Mouse (Mus musculus) megakaryocyte, embryonic 14.5 days (primary cell): Measurements from ENCODE around the gene Bnipl. TPM values are rescaled to one million over a fixed set of nuclear protein-coding genes. Genes with fewer than 3 reads are reported as not detected.
A peak's percentile ranks its signal among the peaks of the same experiment; 100 is the strongest.

Source experiments
- H3K27me3 ChIP-seq: replicated peaks from 2 replicates; pipeline ENCODE3; 2012; ENCODE audit warnings: inconsistent platforms
- H3K36me3 ChIP-seq: replicated peaks from 2 replicates; pipeline ENCODE3; 2012; ENCODE audit warnings: low read length, inconsistent platforms, mixed read lengths
- H3K4me1 ChIP-seq: 2 replicates; pipeline ENCODE4 v1.6.1; 2012; ENCODE audit warnings: inconsistent platforms
- H3K4me3 ChIP-seq: replicated peaks from 2 replicates; pipeline ENCODE3; 2012; ENCODE audit warnings: moderate library complexity, mild to moderate bottlenecking, inconsistent platforms
- H3K9me3 ChIP-seq: 2 replicates; pipeline ENCODE4 v1.6.1; 2012; ENCODE audit warnings: inconsistent platforms
- FLI1 ChIP-seq: IDR thresholded peaks from 2 replicates; pipeline ENCODE4 v1.6.1; 2012; ENCODE audit warnings: low read length, inconsistent platforms, mixed read lengths
- GATA1 ChIP-seq: IDR thresholded peaks from 3 replicates; pipeline ENCODE4 v1.6.1; 2012; ENCODE audit warnings: mixed read lengths, low read length, inconsistent platforms, borderline replicate concordance
- polyA plus RNA-seq: library from polyadenylated mRNA; stranded (reverse); fragments of >175 nt; gene quantifications from 2 replicates; pipeline ENCODE4 v1.2.3, GENCODE M21; 2012; ENCODE audit warnings: low replicate concordance; ENCODE audit not compliant: insufficient read depth

Bnipl gene
- polyA plus RNA-seq, 1 experiment: 0.30 TPM

DNA sequence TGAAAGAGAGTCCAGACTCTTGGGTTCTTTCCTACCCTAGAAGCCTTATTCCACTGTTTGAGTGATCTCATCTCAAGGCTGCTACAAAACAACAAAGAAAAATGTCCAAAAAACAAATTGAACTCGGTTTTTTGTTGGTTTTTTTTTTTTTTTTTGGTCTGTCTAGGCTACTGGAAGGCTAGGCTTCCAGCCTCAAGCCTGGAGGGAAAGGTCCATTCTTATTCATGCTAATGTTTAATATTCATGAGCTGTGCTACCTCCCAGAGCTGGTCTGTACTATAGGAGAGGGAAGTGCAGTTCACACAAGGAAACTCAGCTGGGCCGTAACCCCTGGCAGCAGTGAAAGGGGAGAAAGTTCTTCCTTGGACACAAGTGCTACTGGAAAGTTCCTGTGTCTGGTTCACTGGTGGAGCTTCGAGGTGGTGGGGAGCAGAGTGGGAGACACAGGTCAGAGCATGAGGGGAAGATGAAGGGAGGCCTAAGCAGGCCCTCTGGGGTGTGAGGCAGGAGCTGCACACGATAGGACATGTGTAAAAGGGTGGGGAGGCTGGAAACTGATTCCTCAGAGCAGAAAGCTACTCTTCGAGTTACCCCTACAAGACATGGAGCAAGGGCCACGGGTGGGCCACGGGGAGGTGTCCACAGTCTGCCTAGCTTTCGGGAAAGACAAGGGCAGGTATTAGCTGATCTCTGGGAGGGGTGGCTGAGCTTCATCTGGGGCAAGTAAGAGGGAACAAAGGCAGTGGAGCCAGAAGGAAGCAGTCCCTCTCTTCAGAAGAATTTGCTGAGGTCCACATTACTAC lies 20.3 kb downstream of the Bnipl start:
- no peak for TF ChIP-seq GATA1
- TF ChIP-seq FLI1: no peak
- H3K9me3 ChIP-seq: no peaks in the 10 kb centered on the region
- H3K36me3 ChIP-seq: peaks cover 64% of the 10 kb centered on the region
- H3K4me1 ChIP-seq: peaks cover 76% of the 10 kb centered on the region
- H3K27me3 ChIP-seq: no peaks in the 10 kb centered on the region
- peak overlapping the region; percentile 95 for H3K4me3 ChIP-seq

DNA sequence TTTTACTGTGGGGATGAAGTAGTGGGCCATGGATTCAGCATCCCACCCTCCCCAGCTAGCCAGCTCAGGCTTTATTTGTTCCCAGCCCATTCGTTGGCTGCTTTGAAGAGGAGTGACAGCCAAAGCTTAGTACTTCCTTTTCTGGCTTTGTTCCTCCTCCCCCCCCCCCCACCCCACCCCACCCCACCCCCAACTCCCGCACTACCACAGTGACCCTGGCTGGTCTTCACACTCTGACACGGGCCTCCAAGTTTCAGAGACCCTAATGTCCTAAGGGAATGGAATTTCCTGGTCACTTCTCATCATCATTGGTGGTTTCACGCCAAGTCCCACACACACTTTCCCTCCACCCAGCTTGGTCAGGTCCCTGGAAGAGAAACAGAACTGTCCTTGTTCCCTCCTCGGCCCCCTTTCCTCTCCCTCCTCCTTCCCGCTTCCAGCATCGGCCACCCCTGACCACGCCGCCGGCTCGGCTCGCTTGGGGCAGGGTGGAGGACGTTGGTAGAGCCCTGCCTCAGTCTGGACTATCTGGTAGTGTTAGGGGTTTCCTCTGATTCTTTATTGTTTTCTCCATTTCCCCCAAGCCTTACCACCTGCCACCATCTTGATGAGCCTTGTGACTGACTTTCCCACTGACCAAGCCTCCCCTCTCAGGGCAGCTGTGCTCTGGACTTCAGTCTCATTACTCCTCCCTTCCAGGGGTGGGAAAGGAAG lies 21.1 kb downstream of the Bnipl start:
- Histone ChIP-seq H3K4me3 (peak overlapping the region; percentile 95), H3K9me3 (no peaks in the 10 kb centered on the region), H3K36me3 (peaks cover 64% of the 10 kb centered on the region), H3K4me1 (peaks cover 72% of the 10 kb centered on the region), H3K27me3 (no peaks in the 10 kb centered on the region)
- no peak for TF ChIP-seq GATA1
- TF ChIP-seq FLI1: no peak

- Histone ChIP-seq H3K27me3 (no peaks in the 10 kb centered on the region), H3K9me3 (no peaks in the 10 kb centered on the region), H3K4me3 (peak overlapping the region; percentile 95), H3K4me1 (peaks cover 69% of the 10 kb centered on the region), H3K36me3 (peaks cover 64% of the 10 kb centered on the region)
- no peak for TF ChIP-seq GATA1
These were observed 21.9 kb downstream of the Bnipl start for GRCm38 (mm10) chr3:95228894-95229780.

GRCm38 (mm10) chr3:95228148-95228893 lies 22.7 kb downstream of the Bnipl start, which contains the start of gene Cdc42se1:
TSS of gene Cdc42se1 (plus strand) at chr3:95228732.
- no peaks in the 10 kb centered on the region for H3K27me3 ChIP-seq
- H3K4me3 ChIP-seq: peak within 1 kb of the TSS; percentile 95
- peaks cover 64% of the 10 kb centered on the region for H3K36me3 ChIP-seq
- TF ChIP-seq FLI1: no peak
- H3K9me3 ChIP-seq: no peaks in the 10 kb centered on the region
- H3K4me1 ChIP-seq: peaks cover 63% of the 10 kb centered on the region

- Histone ChIP-seq H3K4me3 (peak overlapping the region; percentile 95), H3K27me3 (no peaks in the 10 kb centered on the region), H3K4me1 (peaks cover 63% of the 10 kb centered on the region), H3K36me3 (peaks cover 64% of the 10 kb centered on the region), H3K9me3 (no peaks in the 10 kb centered on the region)
- TF ChIP-seq GATA1: no peak
These were observed 23.8 kb downstream of the Bnipl start for GRCm38 (mm10) chr3:95227214-95227613.

- Histone ChIP-seq H3K27me3 (no peaks in the 10 kb centered on the region), H3K9me3 (no peaks in the 10 kb centered on the region), H3K36me3 (peaks cover 69% of the 10 kb centered on the region), H3K4me1 (peaks cover 68% of the 10 kb centered on the region), H3K4me3 (peak overlapping the region; percentile 62)
- TF ChIP-seq GATA1 (no peak), FLI1 (no peak)
These were observed 26.7 kb downstream of the Bnipl start for GRCm38 (mm10) chr3:95224295-95224694.

- Histone ChIP-seq H3K4me1 (peaks cover 79% of the 10 kb centered on the region), H3K36me3 (peaks cover 76% of the 10 kb centered on the region), H3K4me3 (peak overlapping the region; percentile 31), H3K27me3 (no peaks in the 10 kb centered on the region), H3K9me3 (no peaks in the 10 kb centered on the region)
- TF ChIP-seq GATA1 (no peak), FLI1 (no peak)
These were observed 28.0 kb downstream of the Bnipl start for GRCm38 (mm10) chr3:95223041-95223440.

GRCm38 (mm10) chr3:95218466-95219137 lies 32.4 kb downstream of the Bnipl start:
- Histone ChIP-seq H3K4me3 (peak overlapping the region; percentile 98), H3K36me3 (peaks cover 72% of the 10 kb centered on the region), H3K27me3 (no peaks in the 10 kb centered on the region), H3K9me3 (no peaks in the 10 kb centered on the region), H3K4me1 (peaks cover 65% of the 10 kb centered on the region)
- TF ChIP-seq FLI1 (no peak), GATA1 (no peak)
